Mouse (Mus musculus): ENCODE measurements at regions not wholly inside any gene's neighbourhood (a gene's known extent, or its start where the extent isn't known, plus 50 kb on each side); places are given as distances from the start of the nearest gene placed in this dataset.

DNA sequence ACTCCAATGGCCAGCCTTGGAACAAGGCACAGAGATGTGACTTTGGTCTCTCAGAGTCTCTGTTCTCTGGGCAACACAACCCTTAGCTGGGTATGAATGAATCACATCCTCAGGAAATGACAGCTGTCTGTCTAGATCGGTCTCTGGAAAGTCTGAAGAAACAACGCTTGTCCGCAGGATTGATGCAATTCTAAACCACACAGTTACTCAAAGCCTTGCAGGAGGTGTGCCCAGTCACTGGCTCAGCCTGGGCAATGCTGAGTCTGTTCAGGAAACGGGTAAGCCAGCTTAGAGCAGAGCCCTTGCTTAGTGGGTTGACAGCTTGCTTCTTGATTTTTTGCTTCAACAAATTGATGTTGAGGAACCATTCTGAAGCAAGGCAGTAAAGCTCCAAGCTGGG, 53.7 kb upstream of the Nt5e start:
- TF ChIP-seq POLR2A (IDR thresholded peaks at IDR 0.05; ENCODE audit: low read depth, low read length) (no peak), CTCF (conservative IDR thresholded peaks at IDR 0.05 in 1 of 2, IDR thresholded peaks at IDR 0.05 in 1 of 2; ENCODE audit: low read depth in 2 of 2, low read length in 2 of 2) (no peak), TBP (conservative IDR thresholded peaks at IDR 0.05; ENCODE audit: low read depth, low read length) (no peak), USF1 (IDR thresholded peaks at IDR 0.05; ENCODE audit: low read depth, low read length) (no peak), MAX (IDR thresholded peaks at IDR 0.05; ENCODE audit: low read length) (no peak), CHD2 (IDR thresholded peaks at IDR 0.05; ENCODE audit: low read length) (no peak), RAD21 (IDR thresholded peaks at IDR 0.05; ENCODE audit: low read depth, low read length) (no peak), ZMIZ1 (IDR thresholded peaks at IDR 0.05; ENCODE audit: low read depth, low read length) (no peak), EP300 (IDR thresholded peaks at IDR 0.05; ENCODE audit: low read length) (no peak), MEF2A (IDR thresholded peaks at IDR 0.05; ENCODE audit: borderline replicate concordance, low read depth, low read length) (no peak), IRF4 (IDR thresholded peaks at IDR 0.05; ENCODE audit: low read depth, low read length) (no peak), ZC3H11A (IDR thresholded peaks at IDR 0.05; ENCODE audit: low read depth, low read length) (no peak), RCOR1 (conservative IDR thresholded peaks at IDR 0.05; ENCODE audit: low read depth, low read length) (no peak), CHD1 (IDR thresholded peaks at IDR 0.05; ENCODE audit: low read depth, low read length) (no peak)
